Mouse (Mus musculus) ovary, adult 18-20 months (tissue): Measurements from ENCODE around the gene Trmt61a.
"Not testable (repeated sequence)": the region's sequence is repeated elsewhere in the genome, so short reads cannot be mapped to it uniquely, and the experiment has no call there.

Source experiments
- DNase-seq: peaks from one replicate; pipeline ENCODE4 v3.0.0; 2022; ENCODE audit warnings: low spot score, mixed read lengths

Trmt61a gene

GRCm38 (mm10) chr12:111677882-111678669 lies at the start of gene Trmt61a:
TSS of gene Trmt61a (plus strand) at chr12:111678105.
- DNase-seq, result peak; percentile 80

DNA sequence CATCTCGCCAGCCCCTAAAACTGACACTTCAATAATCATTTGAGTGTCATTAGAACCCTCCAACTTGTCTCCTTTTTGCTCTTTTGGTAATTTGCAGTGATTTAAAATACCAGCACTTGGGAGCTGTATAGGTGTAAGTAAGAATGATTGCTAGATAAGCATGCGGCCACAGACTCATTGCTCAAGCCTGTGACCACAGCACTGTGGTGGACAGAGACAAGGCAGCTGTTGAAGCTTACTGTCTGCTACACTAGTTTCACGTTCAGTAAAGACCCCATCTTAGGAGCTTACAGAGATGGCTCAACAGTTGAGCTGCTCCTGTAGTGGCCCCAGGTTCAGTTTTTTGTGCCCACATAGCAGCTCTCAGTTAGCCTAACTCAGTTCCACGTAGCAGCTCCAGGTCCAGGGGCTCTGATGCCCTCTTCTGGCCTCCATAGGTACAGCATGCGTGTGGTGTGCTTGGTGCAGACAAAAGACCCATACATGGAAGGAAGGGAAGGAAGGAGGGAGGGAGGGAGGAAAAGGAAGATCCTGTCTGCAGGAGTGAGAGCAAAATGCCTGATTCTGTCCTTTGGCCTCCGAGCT lies 29.8 kb upstream of the Trmt61a start:
- peak; percentile 19 for DNase-seq

DNA sequence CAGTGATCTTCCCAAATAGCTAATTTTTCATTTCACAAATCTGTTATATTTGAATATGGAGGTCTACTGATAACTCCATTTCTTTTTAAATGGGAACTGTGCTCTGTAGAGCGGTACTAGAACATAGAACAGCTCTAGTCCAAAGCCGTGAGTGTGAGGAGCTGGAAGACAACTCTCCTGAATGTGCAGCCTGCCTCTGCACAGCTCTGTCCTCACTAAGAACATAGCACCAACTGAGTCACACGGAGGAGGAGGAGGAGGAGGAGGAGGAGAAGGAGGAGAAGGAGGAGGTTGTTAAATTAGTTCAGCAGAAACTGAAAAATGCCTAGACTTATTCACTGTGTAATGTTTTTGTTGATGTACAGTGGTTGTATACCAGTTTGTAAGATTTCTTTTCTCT lies 25.0 kb upstream of the Trmt61a start:
- DNase-seq, result no peak

DNA sequence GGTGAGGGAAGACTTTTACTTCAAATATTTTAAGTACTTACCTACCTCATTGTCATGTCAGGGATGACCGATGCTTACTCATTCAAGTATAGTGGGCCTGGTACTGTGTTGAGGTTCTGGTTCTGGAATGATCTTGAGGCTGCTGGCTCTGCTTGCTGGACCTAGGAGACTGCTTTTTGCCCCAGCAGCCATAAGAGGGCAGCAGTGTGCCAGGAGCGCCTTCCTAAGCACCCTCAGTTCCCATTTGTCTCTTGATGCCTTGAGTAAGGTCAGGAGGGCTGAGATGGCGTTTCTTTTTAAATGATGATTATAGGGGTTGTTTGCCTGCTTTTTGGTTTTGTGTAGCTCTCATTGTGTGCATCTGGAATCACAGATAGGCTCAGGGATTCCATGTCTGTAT lies 24.5 kb upstream of the Trmt61a start:
- no peak for DNase-seq

DNA sequence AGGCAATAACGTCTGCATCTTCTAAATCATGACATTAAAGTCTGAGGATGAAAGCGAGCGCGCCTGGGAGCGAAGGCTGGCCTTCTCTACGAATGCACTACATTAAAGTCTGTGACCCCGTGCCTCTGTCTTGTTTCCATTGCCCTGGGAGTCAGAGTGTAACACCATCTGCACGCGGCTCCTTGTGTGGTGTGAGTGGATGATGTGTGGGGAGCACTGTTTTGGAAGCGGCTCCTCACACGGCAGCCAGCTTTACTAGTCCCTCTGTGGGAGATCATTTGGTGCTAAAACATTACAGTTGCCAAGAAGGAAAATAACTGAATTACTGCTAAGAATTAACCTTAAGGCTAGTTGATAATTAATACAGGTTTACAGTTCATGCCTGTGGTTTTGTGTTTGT lies 22.2 kb upstream of the Trmt61a start:
- DNase-seq, result no peak

DNA sequence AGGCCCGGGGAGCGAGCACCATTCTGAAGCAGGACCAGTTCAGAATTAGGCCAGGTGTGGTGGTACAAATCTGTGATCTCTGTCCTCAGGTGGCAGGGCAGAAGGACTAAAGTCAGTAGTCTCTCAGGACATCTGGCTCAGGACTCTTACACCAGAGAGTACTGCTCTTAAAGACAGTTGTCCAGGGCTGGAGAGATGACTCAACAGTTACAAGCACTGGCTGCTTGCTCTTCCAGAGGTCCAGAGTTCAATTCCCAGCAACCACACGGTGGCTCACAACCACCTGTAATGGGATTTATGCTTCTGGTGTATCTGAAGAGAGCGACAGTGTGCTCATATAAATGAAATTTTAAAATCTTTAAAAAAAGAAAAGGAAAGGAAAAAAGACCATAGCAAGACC lies 18.6 kb upstream of the Trmt61a start:
- no peak for DNase-seq

DNA sequence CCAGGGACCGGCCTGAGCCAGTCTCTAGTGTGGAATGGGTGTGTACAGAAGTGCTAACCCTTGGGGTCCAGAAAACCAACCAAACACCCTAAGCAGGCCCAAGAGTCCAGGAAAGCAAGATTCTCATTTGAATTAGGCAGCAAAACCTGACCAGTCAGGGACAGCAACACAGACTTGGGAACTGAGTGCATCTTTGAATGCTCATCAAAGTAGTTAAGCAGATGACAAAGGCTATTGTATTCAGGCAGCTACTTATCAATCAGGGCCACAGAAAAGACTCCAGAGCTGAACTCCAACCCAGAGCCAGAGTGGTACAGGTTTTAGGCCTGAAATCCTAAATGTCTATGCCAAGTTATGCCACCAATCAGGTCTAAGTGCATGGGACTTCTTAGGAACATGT lies 17.3 kb upstream of the Trmt61a start:
- DNase-seq, result no peak

GRCm38 (mm10) chr12:111661554-111661953 lies 16.4 kb upstream of the Trmt61a start:
- DNase-seq, result not testable (repeated sequence)

DNA sequence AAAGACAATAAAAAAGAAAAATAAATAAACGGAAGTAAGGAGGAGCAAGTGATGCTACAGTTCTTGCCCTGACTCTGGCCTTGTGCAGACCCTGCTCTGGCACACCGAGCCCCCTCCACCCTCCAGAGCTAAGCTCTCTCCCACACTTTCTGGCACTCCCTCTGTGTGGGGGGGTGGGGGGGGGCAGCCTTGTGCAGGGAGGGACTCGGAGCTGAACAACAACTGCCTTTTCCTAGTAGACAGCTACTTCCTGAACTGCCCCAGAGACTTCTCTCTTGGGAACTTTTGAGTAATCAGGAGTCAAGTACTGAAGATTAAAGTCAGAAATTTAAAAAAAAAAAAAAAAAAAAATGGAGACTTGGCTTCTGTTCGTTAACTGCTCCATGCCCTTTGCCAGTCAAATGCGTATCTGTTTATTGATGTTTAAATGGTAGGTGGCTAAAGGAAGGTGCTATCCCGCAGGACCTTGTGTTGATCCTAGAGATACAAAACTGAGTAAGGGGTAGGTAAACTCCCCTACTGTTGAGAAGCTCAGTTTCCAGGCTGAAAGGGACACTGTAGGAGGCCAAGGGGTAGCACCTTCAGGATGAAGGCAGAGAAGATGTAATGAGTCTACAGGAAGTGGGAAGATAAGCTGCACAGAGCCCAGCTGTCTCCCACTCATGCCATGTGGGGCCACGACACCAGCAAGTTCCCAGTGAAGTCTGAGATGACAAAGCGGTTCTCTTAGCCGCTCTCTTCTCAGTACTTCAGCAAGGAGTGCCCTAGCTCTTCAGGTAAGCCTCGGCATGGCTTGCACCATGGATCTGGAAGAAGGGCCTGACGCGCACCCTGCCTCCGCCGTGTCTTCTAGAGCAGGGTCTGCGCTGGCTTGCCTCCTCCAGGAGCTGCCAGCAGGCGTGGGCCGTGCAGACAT lies 14.4 kb upstream of the Trmt61a start:
- no peak for DNase-seq

- DNase-seq, result no peak
Measured at GRCm38 (mm10) chr12:111664144-111664634, 13.7 kb upstream of the Trmt61a start.

GRCm38 (mm10) chr12:111665041-111665880 lies 12.6 kb upstream of the Trmt61a start:
- no peak for DNase-seq

GRCm38 (mm10) chr12:111666380-111666779 lies 11.5 kb upstream of the Trmt61a start:
- DNase-seq, result no peak

GRCm38 (mm10) chr12:111667421-111667820 lies 10.5 kb upstream of the Trmt61a start:
- DNase-seq, result no peak

- peak; percentile 83 for DNase-seq
Measured at GRCm38 (mm10) chr12:111668457-111668912, 9.4 kb upstream of the Trmt61a start.

DNA sequence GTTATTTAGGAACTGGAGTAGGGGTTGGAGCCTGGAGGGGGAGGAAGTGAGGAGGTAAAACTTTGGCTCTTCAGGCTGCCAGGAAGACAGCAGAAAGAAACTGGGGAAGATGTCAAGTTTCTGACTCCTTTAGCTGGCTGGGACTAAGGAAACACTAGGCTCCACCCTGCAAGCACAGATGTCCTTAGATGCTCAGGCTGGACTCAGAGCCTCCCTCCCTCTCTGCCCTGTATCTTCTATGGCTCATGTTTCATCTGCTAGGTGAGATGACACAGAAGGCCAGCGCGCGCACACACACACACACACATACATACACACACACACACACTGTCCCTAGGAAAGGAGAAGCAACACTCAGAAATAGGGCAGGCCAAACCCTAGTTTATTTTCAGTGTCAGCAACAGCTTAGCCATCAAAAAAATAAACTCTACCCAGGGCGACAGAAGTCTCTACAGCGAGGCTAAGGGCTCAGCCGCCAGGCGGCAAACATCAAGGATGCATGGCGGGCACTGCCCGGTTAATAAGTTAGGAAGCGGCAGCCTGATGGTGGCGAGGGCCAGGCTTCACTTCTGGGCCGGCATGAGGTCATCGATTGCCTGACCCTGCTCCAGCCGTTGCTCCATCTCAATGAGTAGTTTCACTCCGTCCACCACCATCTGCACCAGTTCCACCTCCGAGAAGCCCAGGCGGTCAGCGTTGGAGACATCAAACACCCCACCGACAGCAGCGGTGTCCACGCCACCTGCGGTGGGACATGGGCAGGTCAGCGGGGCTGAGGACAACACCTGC lies 8.7 kb upstream of the Trmt61a start:
- no peak for DNase-seq

DNA sequence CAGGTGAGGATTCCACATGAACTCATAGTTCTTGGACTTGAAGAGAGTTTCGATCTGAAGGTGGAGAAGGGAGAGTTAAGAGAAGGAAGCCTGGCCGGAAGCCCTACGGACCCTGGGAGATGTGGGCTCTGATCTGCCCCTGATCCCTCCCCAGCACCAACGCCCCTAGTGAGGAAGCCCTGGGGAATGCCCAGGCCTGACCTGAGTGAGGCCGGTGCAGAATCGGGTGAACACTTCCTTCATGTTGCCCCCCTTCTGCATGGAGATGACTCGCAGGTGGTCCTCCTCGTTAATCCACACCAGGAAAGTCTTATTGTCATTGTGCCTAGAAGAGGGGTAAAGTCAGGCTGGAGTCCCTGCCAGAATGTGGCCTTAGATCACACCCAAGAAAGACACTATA lies 7.9 kb upstream of the Trmt61a start:
- DNase-seq, result no peak

- DNase-seq, result no peak
Measured at GRCm38 (mm10) chr12:111670371-111670971, 7.4 kb upstream of the Trmt61a start.

- no peak for DNase-seq
Measured at GRCm38 (mm10) chr12:111670976-111671375, 6.9 kb upstream of the Trmt61a start.

DNA sequence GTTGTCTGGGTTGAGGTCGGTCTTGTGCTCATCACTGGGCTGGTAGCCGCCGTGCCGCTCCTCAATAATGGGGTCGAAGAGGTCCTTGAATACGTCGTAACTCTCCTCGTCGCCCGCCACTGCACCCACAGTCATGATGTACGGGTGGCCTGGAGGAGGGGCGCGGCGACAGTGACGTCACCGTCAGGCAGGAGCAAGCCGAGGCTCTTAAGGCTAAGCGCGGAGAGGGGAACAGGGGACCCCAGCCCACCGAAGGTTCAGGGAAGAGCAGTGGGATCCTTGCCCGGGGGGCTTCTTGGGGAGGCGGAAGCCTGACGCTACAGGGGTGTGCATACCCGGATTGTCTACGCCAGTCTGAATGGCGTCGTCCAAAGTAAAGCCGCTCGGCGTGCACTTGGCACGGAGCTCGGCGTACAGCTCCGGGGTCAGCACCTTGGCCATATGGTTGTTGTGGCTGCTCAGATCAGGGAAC lies 6.4 kb upstream of the Trmt61a start:
- no peak for DNase-seq

GRCm38 (mm10) chr12:111672176-111672575 lies 5.7 kb upstream of the Trmt61a start, which contains the start of gene Ckb:
TSS of gene Ckb (minus strand) at chr12:111672338.
- DNase-seq, result no peak
